Mouse (Mus musculus) lung, adult 2 months (tissue): ENCODE data around the gene Pfas.

ENCODE experiments used
- CTCF ChIP-seq: fragments of 200-500 bp; IDR thresholded peaks from 2 replicates; pipeline ENCODE4 v1.5.1; 2011; ENCODE audit warnings: mild to moderate bottlenecking, low read length, control low read depth; ENCODE audit not compliant: insufficient read depth
- POLR2A ChIP-seq: fragments of 200-500 bp; IDR thresholded peaks from 2 replicates; pipeline ENCODE4 v1.6.1; 2011; ENCODE audit warnings: low read depth, mild to moderate bottlenecking, control low read depth, low read length, borderline replicate concordance; ENCODE audit errors: extremely low read depth

GRCm38 (mm10) chr11:68954408-68954807, 53.9 kb downstream of the Pfas start:
- TF ChIP-seq CTCF, result no peak
- TF ChIP-seq POLR2A, result no peak
